Mouse (Mus musculus) neutrophil, adult 5-6 weeks (primary cell): ENCODE measurements around the gene Grk3. TPM values are rescaled to one million over a fixed set of nuclear protein-coding genes. Genes with fewer than 3 reads are reported as not detected.

Source experiments
- ATAC-seq: fragments of 151-379, 151-347 bp; 2 replicates; pipeline ENCODE4 v1.8.0; 2017; ENCODE audit warnings: mild to moderate bottlenecking, moderate TSS enrichment; ENCODE audit not compliant: insufficient number of reproducible peaks, poor library complexity, low FRiP score, severe bottlenecking; ENCODE audit errors: extremely low read depth
- total RNA-seq: library from RNA; stranded (forward); fragments of 200-1000 nt; gene quantifications from 2 replicates; pipeline ENCODE4 v1.2.3, GENCODE M21; 2017

The Grk3 gene
- total RNA-seq, 1 experiment from 2014 or later, result 8.6 TPM

GRCm38 (mm10) chr5:113014111-113014807 is 1.3 kb downstream of the Grk3 start:
- ATAC-seq, result no peak

DNA sequence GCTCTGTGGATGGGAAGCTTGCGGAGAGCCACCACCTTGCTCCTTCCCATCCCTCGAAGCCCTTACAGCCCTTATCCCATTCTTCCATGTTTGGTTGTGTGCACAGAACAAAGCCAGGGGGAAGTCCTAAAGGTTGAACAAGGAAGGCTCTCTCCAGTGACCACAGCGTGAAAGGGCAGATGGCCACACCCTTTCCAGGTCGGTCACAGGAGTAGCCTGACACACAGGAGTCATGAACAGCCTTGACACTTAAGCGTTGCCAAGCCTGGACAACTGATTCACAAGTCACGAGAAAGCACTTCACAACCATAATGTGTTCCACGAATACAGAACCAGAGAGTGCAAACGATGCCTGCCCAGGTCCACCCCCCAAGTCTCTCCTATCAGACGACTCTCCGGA is 3.7 kb downstream of the Grk3 start:
- no peak for ATAC-seq

GRCm38 (mm10) chr5:113009183-113009820 is 6.3 kb downstream of the Grk3 start:
- no peak for ATAC-seq

- ATAC-seq, result no peak
These were observed 7.1 kb downstream of the Grk3 start for GRCm38 (mm10) chr5:113008496-113008895.

- ATAC-seq, result no peak
These were observed 8.6 kb downstream of the Grk3 start for GRCm38 (mm10) chr5:113006997-113007396.

GRCm38 (mm10) chr5:113005941-113006391 is 9.6 kb downstream of the Grk3 start:
- no peak for ATAC-seq

DNA sequence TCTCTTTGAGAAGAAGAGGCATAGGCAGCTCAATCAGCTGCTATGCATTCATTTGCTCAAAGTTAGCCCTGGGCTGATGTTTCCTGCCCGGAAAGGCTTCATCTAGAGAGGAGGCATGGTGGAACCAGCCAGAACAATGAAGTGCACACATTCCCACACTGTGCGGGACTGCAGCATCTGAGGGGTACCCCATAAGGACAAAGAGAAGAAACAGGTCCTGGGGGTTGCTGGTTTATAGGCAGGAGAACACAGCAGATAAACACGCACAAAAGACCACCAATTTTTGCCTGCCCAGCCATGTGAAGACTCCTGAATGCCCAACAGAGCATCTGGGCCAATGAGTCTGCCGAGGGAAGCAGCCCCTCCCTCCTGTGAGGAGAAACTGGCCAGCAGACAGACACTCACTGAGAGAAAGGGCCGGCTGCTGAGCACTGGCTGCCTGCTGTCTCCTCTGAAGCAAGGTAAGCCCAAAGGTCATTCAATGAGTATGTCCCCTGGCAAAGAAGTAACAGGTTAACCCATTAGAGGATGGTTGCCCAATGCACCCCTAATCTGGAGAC is 12.7 kb downstream of the Grk3 start:
- ATAC-seq, result no peak

DNA sequence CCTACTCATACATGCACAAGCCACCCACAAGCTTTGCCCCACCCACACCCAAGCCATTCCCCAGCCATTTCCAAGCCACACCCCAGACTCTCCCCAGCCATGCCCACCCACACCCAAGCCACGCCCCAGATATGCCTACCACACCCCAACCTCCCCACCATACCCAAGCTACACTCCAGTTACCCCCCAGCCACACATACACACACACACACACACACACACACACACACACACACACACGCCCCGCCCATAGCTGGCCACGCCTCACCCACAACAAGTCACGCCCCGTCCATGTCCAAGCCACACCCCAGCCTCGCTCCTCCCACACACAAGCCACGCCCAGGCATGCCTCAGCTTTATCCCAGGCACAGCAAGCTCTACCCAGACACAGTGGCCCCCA is 16.4 kb downstream of the Grk3 start:
- ATAC-seq, result no peak

DNA sequence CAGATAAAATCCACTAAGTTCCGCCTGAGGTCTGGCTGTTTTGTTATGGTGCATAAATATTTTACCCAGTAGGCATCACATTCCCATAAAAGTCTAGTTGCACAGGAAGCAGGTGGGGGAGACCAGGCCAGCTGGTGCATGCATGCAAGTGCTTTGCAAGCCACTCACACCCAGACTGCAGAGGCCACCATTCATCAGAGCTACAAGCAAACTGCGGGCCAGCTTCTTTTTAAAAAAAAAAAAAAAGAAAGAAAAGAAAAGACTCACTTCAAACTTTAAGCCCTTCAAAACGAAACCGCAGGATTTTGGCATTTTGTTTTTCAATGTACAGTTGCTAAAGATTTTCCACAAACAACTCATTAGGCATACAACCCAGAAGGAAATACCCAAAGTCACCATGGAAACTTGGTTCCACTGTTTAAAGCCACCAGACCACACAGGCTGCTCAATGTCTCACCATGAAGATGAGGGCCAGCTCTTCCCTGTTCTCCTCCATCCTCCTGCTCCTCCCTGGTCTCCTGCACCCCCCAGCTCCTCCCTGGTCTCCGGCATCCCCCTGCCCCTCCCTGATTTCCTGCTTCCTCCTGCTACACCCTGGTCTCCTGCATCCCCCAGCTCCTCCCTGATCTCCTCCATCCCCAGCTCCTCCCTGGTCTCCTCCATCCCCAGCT is 17.9 kb downstream of the Grk3 start:
- ATAC-seq, result no peak

GRCm38 (mm10) chr5:112991245-112991644 is 24.3 kb downstream of the Grk3 start:
- ATAC-seq, result no peak

- ATAC-seq, result no peak
These were observed 33.7 kb downstream of the Grk3 start for GRCm38 (mm10) chr5:112981931-112982330.

DNA sequence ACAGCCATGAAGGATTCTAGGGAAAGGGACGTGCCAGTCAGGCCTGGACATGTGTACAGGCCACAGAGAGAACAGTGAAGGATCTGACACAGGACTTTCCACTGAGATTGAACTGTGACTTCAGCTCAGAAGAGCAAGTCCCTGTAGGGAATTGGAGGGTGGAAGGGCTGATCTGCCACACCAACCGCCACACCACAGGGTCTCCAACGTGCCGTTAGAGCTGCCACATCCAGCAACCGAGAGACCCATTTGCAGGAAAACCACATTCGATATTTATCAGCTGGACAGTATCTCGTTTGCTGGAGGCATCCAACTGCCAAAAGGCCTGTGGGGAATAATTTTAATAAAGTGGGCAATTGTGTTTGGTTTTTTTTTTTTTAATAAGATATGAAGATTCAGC is 35.9 kb downstream of the Grk3 start:
- no peak for ATAC-seq

DNA sequence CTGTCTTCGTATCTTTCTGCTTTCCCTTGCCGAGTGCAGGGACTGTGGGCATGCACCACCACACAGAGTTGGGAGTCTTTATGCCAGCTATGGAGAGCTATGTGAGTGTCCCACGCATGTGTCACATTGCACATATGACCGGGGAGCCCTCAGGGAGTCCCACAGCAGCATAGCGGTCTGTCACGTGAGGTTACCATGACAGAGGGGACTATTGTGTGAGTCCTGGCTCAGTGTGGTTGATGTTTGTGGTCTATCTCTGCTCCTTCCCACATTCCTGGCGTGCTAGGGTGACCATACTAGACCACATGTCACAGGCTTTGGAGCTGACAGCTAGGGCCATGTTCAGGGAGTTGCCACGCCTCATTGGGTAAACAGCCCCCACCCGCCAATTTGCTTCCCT is 36.4 kb downstream of the Grk3 start:
- no peak for ATAC-seq

GRCm38 (mm10) chr5:112977089-112977488 is 38.5 kb downstream of the Grk3 start:
- no peak for ATAC-seq

- no peak for ATAC-seq
These were observed 42.0 kb downstream of the Grk3 start for GRCm38 (mm10) chr5:112973596-112973995.

GRCm38 (mm10) chr5:112972297-112972696 is 43.3 kb downstream of the Grk3 start:
- ATAC-seq, result peak; percentile 63; the same call in 1 of the 2 replicates

DNA sequence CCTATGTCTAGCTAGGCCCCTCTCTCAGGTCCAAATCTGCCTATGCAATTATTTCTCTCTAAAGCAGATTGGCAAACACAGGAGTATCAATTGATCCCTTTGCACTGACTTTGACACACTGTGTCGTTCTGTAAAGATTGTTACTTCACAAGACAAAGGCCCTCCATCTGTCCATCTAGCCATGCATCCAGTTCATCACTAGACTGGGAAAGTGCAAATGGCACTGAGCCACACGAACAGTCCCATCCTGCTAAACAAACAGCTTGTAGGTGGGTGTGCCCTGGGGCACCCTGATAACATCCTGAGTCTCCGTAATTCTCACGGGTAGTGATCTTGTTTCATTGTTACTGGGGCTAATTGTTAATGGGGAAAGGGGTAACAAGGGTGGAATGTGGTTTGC is 52.1 kb downstream of the Grk3 start:
- no peak for ATAC-seq

DNA sequence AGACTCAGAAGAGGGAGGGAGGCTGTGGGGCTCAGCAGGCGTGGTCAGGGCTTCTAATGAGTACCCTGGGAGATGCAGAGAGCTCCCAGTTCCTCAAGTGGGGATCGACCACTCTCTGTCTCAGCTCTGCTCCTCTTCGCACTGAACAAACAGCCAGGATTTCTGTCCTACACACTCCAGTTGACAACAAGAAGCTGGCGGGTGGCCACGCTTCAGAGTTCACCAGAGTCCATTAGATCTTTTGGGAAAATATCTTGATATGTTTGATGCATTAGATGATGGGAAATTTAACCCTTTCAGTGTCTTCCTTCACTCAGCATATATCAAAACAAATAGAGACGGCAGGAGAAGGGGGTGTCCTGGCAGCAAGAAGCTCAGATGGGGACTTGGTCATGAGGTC is 53.4 kb downstream of the Grk3 start:
- ATAC-seq, result no peak

DNA sequence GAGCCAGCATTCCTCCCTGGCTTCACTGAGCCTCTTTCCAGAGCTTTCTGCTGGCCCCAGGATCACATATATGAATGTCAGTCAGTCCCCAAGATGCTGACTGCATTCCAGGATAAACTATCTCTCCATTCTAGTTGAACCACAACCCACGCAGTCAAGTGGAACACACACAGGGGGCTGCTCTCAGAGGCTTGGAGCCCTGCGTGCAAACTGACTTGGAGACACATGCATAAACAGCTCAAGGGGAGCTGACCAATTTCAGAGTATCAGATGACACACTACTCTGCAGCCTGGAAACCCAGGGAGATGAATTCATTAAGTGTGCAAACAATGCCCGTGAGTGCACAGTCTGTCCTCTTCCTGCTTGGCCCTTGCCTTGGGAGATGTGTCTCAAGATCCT is 54.7 kb downstream of the Grk3 start:
- no peak for ATAC-seq

DNA sequence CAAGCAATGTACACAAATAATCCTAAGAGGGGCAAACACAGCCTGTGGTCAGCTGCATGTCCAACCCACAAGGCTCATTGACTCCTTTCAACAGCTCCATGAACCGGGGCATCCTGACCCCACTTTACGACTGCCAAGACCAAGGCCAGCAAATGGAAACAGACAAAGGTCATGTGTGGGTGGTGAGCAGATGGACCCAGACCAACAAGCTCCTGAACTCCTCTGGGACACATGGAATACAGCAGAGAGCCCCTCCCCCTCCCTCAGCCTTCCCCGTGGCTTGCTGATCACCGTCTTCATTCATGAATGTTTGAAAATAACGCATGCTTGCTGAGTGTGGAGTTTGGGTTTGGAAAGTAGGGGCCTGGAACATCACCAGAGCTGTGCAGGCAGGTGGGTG is 57.3 kb downstream of the Grk3 start:
- ATAC-seq, result no peak
